15 mouse cellular contexts compared by ENCODE assay signal in genomic region chr12:27563900-27564299, GRCm38 (mm10).
A peak's percentile ranks its signal among the peaks of the same experiment; 100 is the strongest.
DNase-seq lines count a peak whose midpoint lies in the region; ATAC-seq and TF ChIP-seq lines count a peak whose summit lies in the region.
"Had no signal": no experiment of that assay in that cellular context is flagged by ENCODE, and none has a peak within 500 bp of the region (broad histone marks: within the 10 kb centered on the region; RNA-seq: fewer than 3 reads in every experiment).

No protein-coding gene starts in this region.

- H3K9me3 ChIP-seq in hindbrain, embryonic 10.5 days = no peaks in the 10 kb centered on the region
- no peaks in the 10 kb centered on the region; the same call in 1 of the 2 replicates for H3K9me3 ChIP-seq in hindbrain, postnatal 0 days (ENCODE audit: low read length)
- peaks cover 6% of the 10 kb centered on the region; the same call in 1 of the 2 replicates for H3K9me3 ChIP-seq in hindbrain, embryonic 14.5 days (ENCODE audit: control insufficient read depth, low read length)
- H3K9me3 ChIP-seq in midbrain, embryonic 13.5 days = no peaks in the 10 kb centered on the region
- H3K9me3 ChIP-seq: heart, embryonic 10.5 days had no signal

- no peaks in the 10 kb centered on the region for H3K36me3 ChIP-seq in hindbrain, embryonic 10.5 days
- no peaks in the 10 kb centered on the region for H3K36me3 ChIP-seq in hindbrain, postnatal 0 days (ENCODE audit: insufficient read depth, low read length)
- H3K36me3 ChIP-seq in hindbrain, embryonic 14.5 days (replicated peaks; ENCODE audit: control insufficient read depth, insufficient read depth) = no peaks in the 10 kb centered on the region
- no peaks in the 10 kb centered on the region for H3K36me3 ChIP-seq in midbrain, embryonic 13.5 days
- H3K36me3 ChIP-seq: heart, embryonic 10.5 days had no signal

- no peak for TF ChIP-seq CTCF in hindbrain, postnatal 0 days (IDR thresholded peaks at IDR 0.05; ENCODE audit: low read depth)
- TF ChIP-seq CTCF in lung, adult 2 months (IDR thresholded peaks at IDR 0.05; ENCODE audit: insufficient read depth, low read length) = no peak

- no peak for ATAC-seq in hindbrain, postnatal 0 days
- ATAC-seq in hindbrain, embryonic 14.5 days (ENCODE audit: low FRiP score) = no peak
- no peak for ATAC-seq in midbrain, embryonic 13.5 days
- ATAC-seq in monocyte, adult 5-6 weeks (replicated peaks; ENCODE audit: insufficient number of reproducible peaks, low FRiP score, low TSS enrichment, poor library complexity, severe bottlenecking) = no peak

- DNase-seq in hindbrain, embryonic 10.5 days (ENCODE audit: low spot score) = peak; percentile 42
- DNase-seq in hindbrain, postnatal 0 days (ENCODE audit: low spot score) = no peak
- no peak for DNase-seq in hindbrain, embryonic 14.5 days (ENCODE audit: low spot score)
- DNase-seq in cerebellum, adult 11 months = no peak
- no peak for DNase-seq in left cerebral cortex, postnatal 14 days (ENCODE audit: low spot score in 2 of 2)
- no peak for DNase-seq in lung, adult 2 months
- DNase-seq: cerebellum, postnatal 25 days; kidney, postnatal 10 days; lung, adult 18-20 months; right cerebral cortex, adult 18-20 months; thymus, postnatal 36 days had no signal

- no peaks in the 10 kb centered on the region for H3K27me3 ChIP-seq in hindbrain, embryonic 10.5 days (ENCODE audit: insufficient read depth, poor library complexity, severe bottlenecking)
- H3K27me3 ChIP-seq in hindbrain, postnatal 0 days (ENCODE audit: insufficient read depth, low read length) = no peaks in the 10 kb centered on the region
- H3K27me3 ChIP-seq in hindbrain, embryonic 14.5 days (ENCODE audit: control insufficient read depth, insufficient read depth, low read length) = no peaks in the 10 kb centered on the region
- no peaks in the 10 kb centered on the region for H3K27me3 ChIP-seq in midbrain, embryonic 13.5 days

- WGBS in hindbrain, embryonic 10.5 days = 22% methylated on average over 3 of the region's 3 CpGs
- 37% methylated on average over 3 of the region's 3 CpGs for WGBS in hindbrain, postnatal 0 days
- WGBS in hindbrain, embryonic 14.5 days = 11% methylated on average over 3 of the region's 3 CpGs
- 11% methylated on average over 3 of the region's 3 CpGs for whole genome bisulfite sequencing in midbrain, embryonic 13.5 days
- WGBS in lung, adult 2 months = 60% methylated on average over 3 of the region's 3 CpGs

- no peak overlapping the region for H3K4me3 ChIP-seq in hindbrain, embryonic 10.5 days
- H3K4me3 ChIP-seq in hindbrain, postnatal 0 days (ENCODE audit: low read length) = no peak overlapping the region
- no peak overlapping the region for H3K4me3 ChIP-seq in hindbrain, embryonic 14.5 days (replicated peaks; ENCODE audit: low read length)
- H3K4me3 ChIP-seq in midbrain, embryonic 13.5 days (replicated peaks) = no peak overlapping the region
- no peak overlapping the region for H3K4me3 ChIP-seq in lung, adult 2 months (replicated peaks; ENCODE audit: extremely low read depth, low read depth, low read length)
- H3K4me3 ChIP-seq: heart, embryonic 10.5 days; myocyte had no signal

- intact Hi-C loops in left cerebral cortex, postnatal 14 days (cut with DNase I) = no loop called here

- TF ChIP-seq POLR2A in lung, adult 2 months (IDR thresholded peaks at IDR 0.05; ENCODE audit: borderline replicate concordance, extremely low read depth, low read depth, low read length) = no peak

- H3K4me1 ChIP-seq in hindbrain, embryonic 10.5 days (replicated peaks) = peaks cover 53% of the 10 kb centered on the region
- H3K4me1 ChIP-seq in hindbrain, postnatal 0 days (ENCODE audit: insufficient read depth, low read length) = peaks cover 13% of the 10 kb centered on the region
- H3K4me1 ChIP-seq in hindbrain, embryonic 14.5 days (replicated peaks; ENCODE audit: control insufficient read depth, insufficient read depth, low read length) = peaks cover 48% of the 10 kb centered on the region
- peaks cover 53% of the 10 kb centered on the region for H3K4me1 ChIP-seq in midbrain, embryonic 13.5 days (replicated peaks)
- no peaks in the 10 kb centered on the region for H3K4me1 ChIP-seq in lung, adult 2 months (ENCODE audit: control insufficient read depth, insufficient read depth, low read length)

- peak overlapping the region; percentile 90 for H3K27ac ChIP-seq in hindbrain, embryonic 10.5 days
- no peak overlapping the region for H3K27ac ChIP-seq in hindbrain, postnatal 0 days
- peak overlapping the region; percentile 91 for H3K27ac ChIP-seq in hindbrain, embryonic 14.5 days
- H3K27ac ChIP-seq in midbrain, embryonic 13.5 days = peak overlapping the region; percentile 97
- H3K27ac ChIP-seq: heart, embryonic 10.5 days had no signal

- H3K4me2 ChIP-seq in hindbrain, postnatal 0 days (ENCODE audit: low read depth, low read length) = no peak overlapping the region
- H3K4me2 ChIP-seq in hindbrain, embryonic 14.5 days (replicated peaks) = no peak overlapping the region
- no peak overlapping the region for H3K4me2 ChIP-seq in midbrain, embryonic 13.5 days (replicated peaks)

- H3K9ac ChIP-seq in hindbrain, postnatal 0 days (replicated peaks; ENCODE audit: low read length) = no peak overlapping the region
- H3K9ac ChIP-seq in hindbrain, embryonic 14.5 days = no peak overlapping the region
- no peak overlapping the region for H3K9ac ChIP-seq in midbrain, embryonic 13.5 days (replicated peaks)
